Mouse (Mus musculus): ENCODE measurements around the gene Cyp46a1. TPM values are rescaled to one million over a fixed set of nuclear protein-coding genes. Genes with fewer than 3 reads are reported as not detected.

Cyp46a1 gene
- total RNA-seq, 2 experiments from 2014 or later: 0.10 to 0.25 TPM

GRCm38 (mm10) chr12:108373611-108374010 lies 39.4 kb downstream of the Cyp46a1 start:
- peak; percentile 84 for DNase-seq
- TF ChIP-seq CTCF (IDR thresholded peaks at IDR 0.05): no peak
- peak overlapping the region; percentile 71 for H3K4me3 ChIP-seq
- intact Hi-C loops (cut with DNase I): loop anchor here (2.0 kb wide), 1 partner anchor 13 kb away; no protein-coding TSS in a partner anchor
- peak overlapping the region; percentile 98 for H3K27ac ChIP-seq

- no peak for TF ChIP-seq CTCF (IDR thresholded peaks at IDR 0.05)
- Histone ChIP-seq H3K27ac (peak overlapping the region; percentile 98), H3K4me3 (peak overlapping the region; percentile 54)
- DNase-seq: no peak
- intact Hi-C loops (cut with DNase I): no loop called here
Measured at GRCm38 (mm10) chr12:108374689-108375088, 40.5 kb downstream of the Cyp46a1 start.

- TF ChIP-seq CTCF (IDR thresholded peaks at IDR 0.05): no peak
- H3K4me3 ChIP-seq: no peak overlapping the region; the same call in 1 of the 2 replicates
- intact Hi-C loops (cut with DNase I): no loop called here
- DNase-seq: no peak
- H3K27ac ChIP-seq: peak overlapping the region; percentile 67
Measured at GRCm38 (mm10) chr12:108378379-108379133, 44.4 kb downstream of the Cyp46a1 start.

GRCm38 (mm10) chr12:108386476-108387232 lies 52.5 kb downstream of the Cyp46a1 start:
- DNase-seq: peak; percentile 90
- intact Hi-C loops (cut with DNase I): loop anchor here (2.0 kb wide), 1 partner anchor 14 kb away; no protein-coding TSS in a partner anchor
- Histone ChIP-seq H3K27ac (peak overlapping the region; percentile 89), H3K4me3 (peak overlapping the region; percentile 29)
- no peak for TF ChIP-seq CTCF (IDR thresholded peaks at IDR 0.05)

- Histone ChIP-seq H3K4me3 (no peak overlapping the region), H3K27ac (no peak overlapping the region)
- intact Hi-C loops (cut with DNase I): no loop called here
- no peak for DNase-seq
- no peak for TF ChIP-seq CTCF (IDR thresholded peaks at IDR 0.05)
Measured at GRCm38 (mm10) chr12:108389718-108390117, 55.5 kb downstream of the Cyp46a1 start.

- H3K4me3 ChIP-seq: no peak overlapping the region
- DNase-seq: peak; percentile 41
- intact Hi-C loops (cut with DNase I): loop anchor here (2.0 kb wide), 1 partner anchor 30 kb away; no protein-coding TSS in a partner anchor
- H3K27ac ChIP-seq: peak overlapping the region; percentile 90
- TF ChIP-seq CTCF (IDR thresholded peaks at IDR 0.05): no peak
Measured at GRCm38 (mm10) chr12:108392254-108393044, 58.3 kb downstream of the Cyp46a1 start.

GRCm38 (mm10) chr12:108393082-108393481 lies 58.9 kb downstream of the Cyp46a1 start:
- Histone ChIP-seq H3K4me3 (no peak overlapping the region), H3K27ac (peak overlapping the region; percentile 90)
- intact Hi-C loops (cut with DNase I): loop anchor here (2.0 kb wide), 1 partner anchor 30 kb away; no protein-coding TSS in a partner anchor
- no peak for TF ChIP-seq CTCF (IDR thresholded peaks at IDR 0.05)
- peak; percentile 61 for DNase-seq

- Histone ChIP-seq H3K27ac (peak overlapping the region; percentile 90), H3K4me3 (no peak overlapping the region)
- DNase-seq: peak; percentile 96
- intact Hi-C loops (cut with DNase I): loop anchor here (2.0 kb wide), 1 partner anchor 29 kb away; no protein-coding TSS in a partner anchor
- no peak for TF ChIP-seq CTCF (IDR thresholded peaks at IDR 0.05)
Measured at GRCm38 (mm10) chr12:108393637-108394036, 59.5 kb downstream of the Cyp46a1 start.

- intact Hi-C loops (cut with DNase I): no loop called here
- no peak for DNase-seq
- TF ChIP-seq CTCF (IDR thresholded peaks at IDR 0.05): no peak
- Histone ChIP-seq H3K4me3 (no peak overlapping the region), H3K27ac (peak overlapping the region; percentile 90)
Measured at GRCm38 (mm10) chr12:108394534-108395284, 60.5 kb downstream of the Cyp46a1 start.

GRCm38 (mm10) chr12:108395285-108395660 lies 61.1 kb downstream of the Cyp46a1 start:
- intact Hi-C loops (cut with DNase I): no loop called here
- no peak for TF ChIP-seq CTCF (IDR thresholded peaks at IDR 0.05)
- no peak overlapping the region for H3K27ac ChIP-seq

GRCm38 (mm10) chr12:108396081-108396947 lies 62.1 kb downstream of the Cyp46a1 start:
- no peak for TF ChIP-seq CTCF (IDR thresholded peaks at IDR 0.05)
- intact Hi-C loops (cut with DNase I): no loop called here
- no peak for DNase-seq
- H3K27ac ChIP-seq: peak overlapping the region; percentile 38; the same call in 1 of the 2 replicates
- H3K4me3 ChIP-seq: no peak overlapping the region

More at GRCm38 (mm10) chr12:108395285-108395660, 61.1 kb downstream of the Cyp46a1 start:
- no peak for DNase-seq
- no peak overlapping the region for H3K4me3 ChIP-seq
